Mouse (Mus musculus) forebrain, embryonic 11.5 days (tissue): Measurements from ENCODE around the gene Cgnl1. TPM values are rescaled to one million over a fixed set of nuclear protein-coding genes. Genes with fewer than 3 reads are reported as not detected.

Experiments used
- ATAC-seq: fragments of 200-750 bp; cut with Nextera tagmentation; replicated peaks from 2 replicates; pipeline ENCODE4 v1.8.0; 2017; ENCODE audit warnings: moderate TSS enrichment; ENCODE audit not compliant: low FRiP score
- DNase-seq: peaks from one replicate; pipeline ENCODE4 v3.0.0-alpha.2; 2017; ENCODE audit warnings: low spot score
- H3K27ac ChIP-seq: fragments of 300-500 bp; sonication (generic); 2 replicates; pipeline ENCODE4 v1.5.1; 2014; ENCODE audit warnings: low read depth, low read length
- H3K27me3 ChIP-seq: fragments of 300-500 bp; sonication (generic); 2 replicates; pipeline ENCODE4 v1.6.1; 2014; ENCODE audit warnings: mild to moderate bottlenecking, low read length, mixed read lengths; ENCODE audit not compliant: control insufficient read depth, insufficient read depth
- H3K36me3 ChIP-seq: fragments of 300-500 bp; sonication (generic); 2 replicates; pipeline ENCODE4 v1.6.1; 2014; ENCODE audit warnings: mild to moderate bottlenecking, low read length, moderate library complexity, mixed read lengths; ENCODE audit not compliant: control insufficient read depth, insufficient read depth
- H3K4me1 ChIP-seq: fragments of 300-500 bp; sonication (generic); replicated peaks from 2 replicates; pipeline ENCODE4 v1.6.1; 2014; ENCODE audit warnings: low read length, mixed read lengths; ENCODE audit not compliant: control insufficient read depth, insufficient read depth
- H3K4me2 ChIP-seq: fragments of 300-500 bp; sonication (generic); 2 replicates; pipeline ENCODE4 v1.6.1; 2014; ENCODE audit warnings: low read depth, mild to moderate bottlenecking, low read length, moderate library complexity, mixed read lengths; ENCODE audit not compliant: severe bottlenecking
- H3K4me3 ChIP-seq: fragments of 300-500 bp; sonication (generic); 2 replicates; pipeline ENCODE4 v1.5.1; 2014; ENCODE audit warnings: low read depth, low read length
- H3K9ac ChIP-seq: fragments of 300-500 bp; sonication (generic); 2 replicates; pipeline ENCODE4 v1.6.1; 2014; ENCODE audit warnings: low read length
- H3K9me3 ChIP-seq: fragments of 300-500 bp; sonication (generic); 2 replicates; pipeline ENCODE4 v1.6.1; 2016; ENCODE audit warnings: low read length, mixed read lengths; ENCODE audit not compliant: control insufficient read depth
- WGBS: fragments of 180-500 bp; shearing (Covaris S2); extraction: QIAGEN DNeasy Blood & Tissue Kit; methylation state at CpG from one replicate; pipeline ENCODE4 v1.1.7; 2014; 5-methylcytosine and 5-hydroxymethylcytosine counted together
- polyA plus RNA-seq: library from polyadenylated mRNA; unstranded; fragments of >200 nt; fragmentation: Nextera tagmentation; extraction: Ambion mirVana; gene quantifications from 2 replicates; pipeline ENCODE4 v1.2.1, GENCODE M21; 2014

Gene Cgnl1
- polyA plus RNA-seq, 1 experiment from 2014 or later, result 5.9 TPM

GRCm38 (mm10) chr9:71727233-71727632 is 44.2 kb downstream of the Cgnl1 start:
- H3K9ac ChIP-seq, result no peak overlapping the region
- no peaks in the 10 kb centered on the region for H3K36me3 ChIP-seq
- no peaks in the 10 kb centered on the region for H3K4me1 ChIP-seq
- no peak for ATAC-seq
- H3K9me3 ChIP-seq, result no peaks in the 10 kb centered on the region
- 92% methylated on average over 4 of the region's 4 CpGs for WGBS
- DNase-seq, result no peak
- H3K27me3 ChIP-seq, result no peaks in the 10 kb centered on the region
- H3K27ac ChIP-seq, result no peak overlapping the region
- no peak overlapping the region for H3K4me2 ChIP-seq
- no peak overlapping the region for H3K4me3 ChIP-seq

GRCm38 (mm10) chr9:71726121-71726520 is 45.3 kb downstream of the Cgnl1 start:
- Histone ChIP-seq H3K36me3 (no peaks in the 10 kb centered on the region), H3K4me3 (no peak overlapping the region), H3K27me3 (no peaks in the 10 kb centered on the region), H3K27ac (no peak overlapping the region), H3K9me3 (no peaks in the 10 kb centered on the region), H3K4me1 (no peaks in the 10 kb centered on the region), H3K4me2 (no peak overlapping the region), H3K9ac (no peak overlapping the region)
- ATAC-seq (no peak), DNase-seq (no peak)
- 81% methylated on average over 3 of the region's 3 CpGs for WGBS

GRCm38 (mm10) chr9:71722366-71722765 is 49.0 kb downstream of the Cgnl1 start:
- Histone ChIP-seq H3K9ac (no peak overlapping the region), H3K4me1 (no peaks in the 10 kb centered on the region; the same call in 1 of the 2 replicates), H3K36me3 (no peaks in the 10 kb centered on the region), H3K4me2 (no peak overlapping the region), H3K27ac (no peak overlapping the region), H3K9me3 (no peaks in the 10 kb centered on the region), H3K27me3 (no peaks in the 10 kb centered on the region), H3K4me3 (no peak overlapping the region)
- ATAC-seq, result no peak
- 79% methylated on average over 3 of the region's 3 CpGs for WGBS
- no peak for DNase-seq

GRCm38 (mm10) chr9:71716995-71717394 is 54.4 kb downstream of the Cgnl1 start:
- WGBS, result 73% methylated on average over 5 of the region's 5 CpGs
- H3K27ac ChIP-seq, result no peak overlapping the region
- H3K9me3 ChIP-seq, result no peaks in the 10 kb centered on the region
- no peaks in the 10 kb centered on the region; the same call in 1 of the 2 replicates for H3K4me1 ChIP-seq
- no peaks in the 10 kb centered on the region for H3K36me3 ChIP-seq
- ATAC-seq (no peak), DNase-seq (no peak)
- no peaks in the 10 kb centered on the region for H3K27me3 ChIP-seq
- H3K4me2 ChIP-seq, result no peak overlapping the region
- H3K9ac ChIP-seq, result no peak overlapping the region
- H3K4me3 ChIP-seq, result no peak overlapping the region

GRCm38 (mm10) chr9:71710776-71711175 is 60.6 kb downstream of the Cgnl1 start:
- 85% methylated on average over 10 of the region's 10 CpGs for WGBS
- no peak for ATAC-seq

GRCm38 (mm10) chr9:71709199-71709598 is 62.2 kb downstream of the Cgnl1 start:
- no peaks in the 10 kb centered on the region for H3K9me3 ChIP-seq
- no peak overlapping the region for H3K27ac ChIP-seq
- H3K9ac ChIP-seq, result no peak overlapping the region
- no peaks in the 10 kb centered on the region for H3K27me3 ChIP-seq
- no peaks in the 10 kb centered on the region for H3K4me1 ChIP-seq
- no peaks in the 10 kb centered on the region for H3K36me3 ChIP-seq
- no peak overlapping the region for H3K4me2 ChIP-seq
- DNase-seq (no peak), ATAC-seq (no peak)
- H3K4me3 ChIP-seq, result no peak overlapping the region
- WGBS, result 87% methylated on average over 11 of the region's 11 CpGs

More at GRCm38 (mm10) chr9:71710776-71711175, 60.6 kb downstream of the Cgnl1 start:
- no peak for DNase-seq
- H3K4me2 ChIP-seq, result no peak overlapping the region
- no peaks in the 10 kb centered on the region for H3K4me1 ChIP-seq
- H3K27ac ChIP-seq, result no peak overlapping the region
- no peaks in the 10 kb centered on the region for H3K36me3 ChIP-seq
- no peaks in the 10 kb centered on the region for H3K27me3 ChIP-seq
- no peak overlapping the region for H3K4me3 ChIP-seq
- no peak overlapping the region for H3K9ac ChIP-seq
- no peaks in the 10 kb centered on the region for H3K9me3 ChIP-seq

GRCm38 (mm10) chr9:71707989-71708388 is 63.4 kb downstream of the Cgnl1 start:
- no peaks in the 10 kb centered on the region for H3K36me3 ChIP-seq
- no peak overlapping the region for H3K27ac ChIP-seq
- H3K9me3 ChIP-seq, result no peaks in the 10 kb centered on the region
- WGBS, result 92% methylated on average over 7 of the region's 7 CpGs
- no peak overlapping the region for H3K4me3 ChIP-seq
- H3K4me1 ChIP-seq, result no peaks in the 10 kb centered on the region
- no peak overlapping the region for H3K4me2 ChIP-seq
- H3K9ac ChIP-seq, result no peak overlapping the region
- ATAC-seq, result no peak
- H3K27me3 ChIP-seq, result no peaks in the 10 kb centered on the region
- DNase-seq, result no peak

GRCm38 (mm10) chr9:71704332-71705014 is 66.9 kb downstream of the Cgnl1 start:
- H3K36me3 ChIP-seq, result no peaks in the 10 kb centered on the region
- no peak for ATAC-seq
- no peaks in the 10 kb centered on the region for H3K27me3 ChIP-seq
- no peak overlapping the region for H3K4me3 ChIP-seq
- H3K9ac ChIP-seq, result no peak overlapping the region
- WGBS, result 83% methylated on average over 13 of the region's 13 CpGs
- H3K9me3 ChIP-seq, result no peaks in the 10 kb centered on the region
- no peaks in the 10 kb centered on the region for H3K4me1 ChIP-seq
- no peak overlapping the region for H3K4me2 ChIP-seq
- no peak overlapping the region for H3K27ac ChIP-seq
- no peak for DNase-seq

- H3K4me1 ChIP-seq, result no peaks in the 10 kb centered on the region
- H3K4me2 ChIP-seq, result no peak overlapping the region
- ATAC-seq (no peak), DNase-seq (no peak)
- no peak overlapping the region for H3K9ac ChIP-seq
- H3K27me3 ChIP-seq, result no peaks in the 10 kb centered on the region
- no peaks in the 10 kb centered on the region for H3K9me3 ChIP-seq
- no peak overlapping the region for H3K4me3 ChIP-seq
- no peak overlapping the region for H3K27ac ChIP-seq
- no peaks in the 10 kb centered on the region for H3K36me3 ChIP-seq
- WGBS, result 90% methylated on average over 5 of the region's 5 CpGs
These were observed 72.3 kb downstream of the Cgnl1 start for GRCm38 (mm10) chr9:71699087-71699486.
